Mouse (Mus musculus) right cerebral cortex, postnatal 25 days (tissue): ENCODE data around the gene Fam171a2.

ENCODE experiments used
- DNase-seq: peaks from one replicate; pipeline ENCODE4 v3.0.0; 2022

Gene Fam171a2

GRCm38 (mm10) chr11:102447497-102447896 lies at the start of gene Fam171a2:
TSS of gene Fam171a2 (minus strand) at chr11:102447682.
- DNase-seq = peak; percentile 84

DNA sequence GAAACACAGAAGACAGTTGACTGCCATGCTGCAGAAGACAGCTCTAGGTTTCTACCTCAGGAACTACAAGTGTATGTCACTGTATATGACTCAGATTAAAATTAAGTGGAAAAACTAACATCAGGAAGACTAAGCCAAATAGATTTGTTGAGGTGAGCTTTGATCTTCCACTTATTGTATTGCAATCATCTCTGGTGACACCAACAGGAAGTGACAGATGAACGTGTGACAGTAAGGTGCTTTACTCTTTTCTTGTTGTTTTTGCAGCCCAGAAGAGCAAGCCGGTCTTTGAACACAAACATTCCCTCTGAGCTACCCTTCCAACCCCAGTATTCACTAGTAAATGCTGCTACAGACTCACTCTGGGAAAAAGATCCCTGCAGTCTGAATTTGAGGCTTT lies 49.2 kb upstream of the Fam171a2 start:
- DNase-seq = no peak

DNA sequence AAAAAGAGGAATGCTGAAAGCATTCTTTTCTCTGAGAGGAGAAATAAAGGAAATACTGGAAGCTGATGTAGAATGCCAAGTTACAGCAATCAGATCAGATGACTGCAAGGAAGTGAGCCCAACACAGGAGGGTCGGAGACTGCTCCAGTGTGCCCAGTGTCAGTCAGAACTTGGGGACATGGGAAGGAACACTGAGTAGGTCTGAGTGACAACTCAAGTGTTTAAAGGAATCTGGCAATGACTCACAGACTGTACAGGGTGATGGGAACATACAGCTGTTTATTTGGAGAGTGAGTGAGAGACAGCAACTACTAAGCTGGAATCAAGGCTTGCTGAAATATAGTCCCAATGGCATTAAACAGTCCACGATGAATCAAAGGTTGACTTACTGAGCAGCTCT lies 48.7 kb upstream of the Fam171a2 start:
- DNase-seq = no peak

DNA sequence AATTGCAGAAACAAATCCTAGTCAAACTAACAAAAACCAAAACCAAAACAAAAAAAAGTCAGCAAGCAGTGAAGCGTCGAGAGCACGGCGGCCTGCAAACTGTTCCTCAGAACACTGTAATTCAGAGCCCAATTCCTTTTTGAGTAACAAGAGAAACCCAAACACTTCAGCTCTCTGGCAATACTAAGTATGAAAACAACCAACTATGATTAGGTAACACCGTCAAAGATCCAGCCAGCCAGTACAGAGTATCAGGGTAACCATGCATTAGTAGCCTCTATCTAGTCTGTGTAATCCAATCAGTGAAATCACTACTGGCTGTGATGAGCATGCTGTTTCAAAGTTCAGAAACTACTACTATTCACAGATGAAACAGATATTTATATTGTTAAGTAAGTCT lies 48.3 kb upstream of the Fam171a2 start:
- no peak for DNase-seq

DNA sequence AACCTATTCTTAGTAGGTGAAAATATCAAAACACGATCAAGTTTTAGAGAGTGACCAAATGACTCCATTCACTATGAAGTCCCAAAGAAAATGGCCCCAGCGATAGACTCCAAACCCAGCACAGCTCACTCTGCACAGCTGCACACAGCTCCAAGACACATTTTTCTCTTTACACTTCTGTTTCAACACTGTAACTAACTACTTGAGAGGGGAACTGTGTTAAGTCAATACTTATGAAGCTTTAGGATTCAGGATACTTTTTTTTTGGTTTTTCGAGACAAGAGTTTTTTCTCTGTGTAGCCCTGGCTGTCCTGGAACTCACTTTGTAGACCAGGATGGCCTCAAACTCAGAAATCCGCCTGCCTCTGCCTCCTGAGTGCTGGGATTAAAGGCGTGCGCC lies 47.6 kb upstream of the Fam171a2 start:
- DNase-seq = no peak

GRCm38 (mm10) chr11:102494063-102494650 lies 46.7 kb upstream of the Fam171a2 start:
- DNase-seq = no peak

GRCm38 (mm10) chr11:102493241-102493640 lies 45.8 kb upstream of the Fam171a2 start:
- DNase-seq = no peak

- no peak for DNase-seq
Observed at GRCm38 (mm10) chr11:102487901-102488300, 40.4 kb upstream of the Fam171a2 start.

GRCm38 (mm10) chr11:102486733-102487386 lies 39.4 kb upstream of the Fam171a2 start:
- DNase-seq = no peak

- DNase-seq = no peak
Observed at GRCm38 (mm10) chr11:102481779-102482178, 34.3 kb upstream of the Fam171a2 start.

DNA sequence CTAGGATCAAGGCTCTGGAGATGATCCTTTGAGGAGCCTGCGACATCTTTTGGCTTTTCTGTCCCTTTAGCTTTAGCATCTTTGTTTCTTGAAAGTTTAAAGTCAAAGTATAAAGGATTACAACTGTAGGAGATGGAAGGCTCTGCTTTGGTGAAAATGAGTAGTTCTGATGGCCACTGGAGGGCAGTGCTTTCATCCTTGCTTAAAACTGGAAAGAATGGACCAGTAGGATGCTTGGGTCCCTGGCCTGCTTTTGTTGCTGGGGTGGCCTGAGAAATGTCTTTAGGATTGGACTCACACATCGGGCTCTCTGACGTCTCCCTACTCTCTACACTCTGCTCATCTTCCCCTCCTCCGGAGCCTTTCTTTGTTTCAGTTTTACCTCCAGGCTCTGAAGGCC lies 33.4 kb upstream of the Fam171a2 start:
- no peak for DNase-seq

- no peak for DNase-seq
Observed at GRCm38 (mm10) chr11:102480111-102480510, 32.6 kb upstream of the Fam171a2 start.

DNA sequence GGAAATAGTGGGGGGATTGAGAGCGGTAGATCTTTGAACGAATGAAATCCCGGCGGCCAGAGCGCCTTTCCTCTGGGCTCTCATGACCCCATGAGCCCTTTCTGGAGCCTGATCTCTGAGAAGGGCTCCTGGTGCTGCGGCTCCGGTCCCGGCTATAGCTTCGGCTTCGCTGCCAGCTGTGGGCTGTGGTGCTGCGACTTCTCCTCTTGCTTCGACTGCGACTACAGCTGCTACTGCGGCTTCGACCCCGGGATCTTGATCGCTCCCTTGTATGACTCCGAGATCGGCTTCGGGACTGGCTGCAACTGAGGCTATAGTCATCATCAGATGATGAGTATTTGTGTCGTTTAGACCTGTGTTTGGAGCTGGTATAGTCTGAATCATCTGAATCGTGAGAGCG lies 32.1 kb upstream of the Fam171a2 start:
- no peak for DNase-seq

DNA sequence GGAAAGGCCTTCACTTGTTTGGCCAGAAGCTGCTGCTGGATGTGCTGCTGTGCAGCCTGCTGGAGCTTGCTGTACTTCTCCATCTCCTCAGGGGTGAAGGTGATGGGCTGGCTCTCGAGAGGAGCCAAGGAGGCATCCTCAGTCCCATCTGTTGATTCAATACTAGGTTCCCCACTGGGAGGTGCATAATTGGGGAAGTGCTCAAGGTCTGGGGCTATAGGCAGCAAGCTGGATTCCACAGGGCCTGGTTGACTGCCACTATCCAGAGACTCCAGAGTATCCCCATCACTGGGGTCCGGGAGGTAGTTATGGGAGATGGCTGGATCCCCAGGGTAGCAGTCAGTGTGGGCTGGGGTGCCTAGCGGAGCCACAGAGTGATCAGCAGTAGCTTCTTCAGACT lies 31.2 kb upstream of the Fam171a2 start:
- DNase-seq = no peak

DNA sequence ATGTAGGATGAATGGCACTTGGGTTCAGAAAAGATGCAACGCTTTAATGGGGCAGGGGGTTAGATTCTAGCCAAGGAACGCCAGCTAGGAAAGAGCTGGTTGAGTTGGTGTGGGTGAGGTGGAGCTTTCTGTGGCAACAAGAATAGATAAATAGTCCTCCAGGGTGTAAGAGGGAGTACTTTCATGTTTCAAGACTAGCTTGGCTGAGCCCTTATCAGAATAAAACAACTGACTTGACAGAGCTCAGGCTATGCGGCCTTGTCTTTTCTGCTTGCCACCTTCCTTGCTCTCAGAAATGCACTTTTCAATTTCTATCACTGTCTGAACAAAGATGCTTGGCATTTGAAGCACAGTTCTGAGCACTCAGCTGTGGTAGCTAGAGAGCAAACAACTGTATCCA lies 27.5 kb upstream of the Fam171a2 start:
- no peak for DNase-seq

- DNase-seq = no peak
Observed at GRCm38 (mm10) chr11:102469648-102470357, 22.3 kb upstream of the Fam171a2 start, which contains the start of gene Itga2b. TSS of gene Itga2b (minus strand) at chr11:102470122.

DNA sequence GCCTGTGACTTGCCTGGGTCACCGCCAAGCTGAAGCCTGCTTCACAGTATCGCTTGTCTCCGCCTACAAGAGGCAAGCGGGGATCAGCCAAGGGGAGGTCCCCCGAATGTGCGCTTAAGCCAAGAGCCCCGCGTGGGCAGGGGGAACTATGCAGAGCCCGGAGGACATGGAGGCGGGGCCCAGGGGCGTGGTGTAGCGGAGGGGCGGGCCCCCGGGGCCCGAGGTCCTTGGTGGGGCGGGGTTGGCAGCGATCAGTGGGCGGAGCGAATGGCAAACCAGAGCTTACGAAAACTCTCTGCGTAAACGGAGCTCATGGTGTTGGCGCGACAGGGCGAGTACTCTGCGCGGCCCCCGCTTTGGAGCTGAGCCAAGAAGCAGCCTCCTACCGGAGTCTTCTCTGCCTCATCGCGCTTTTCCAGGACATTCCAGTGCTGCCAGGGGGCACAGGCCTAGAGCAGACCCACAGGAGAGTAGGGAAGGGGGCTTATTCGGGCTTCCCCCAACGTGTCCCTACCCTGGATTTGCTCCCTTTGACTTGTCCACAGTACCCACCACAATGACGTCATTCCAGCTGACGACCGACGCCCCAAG lies 19.7 kb upstream of the Fam171a2 start:
- peak; percentile 89 for DNase-seq

DNA sequence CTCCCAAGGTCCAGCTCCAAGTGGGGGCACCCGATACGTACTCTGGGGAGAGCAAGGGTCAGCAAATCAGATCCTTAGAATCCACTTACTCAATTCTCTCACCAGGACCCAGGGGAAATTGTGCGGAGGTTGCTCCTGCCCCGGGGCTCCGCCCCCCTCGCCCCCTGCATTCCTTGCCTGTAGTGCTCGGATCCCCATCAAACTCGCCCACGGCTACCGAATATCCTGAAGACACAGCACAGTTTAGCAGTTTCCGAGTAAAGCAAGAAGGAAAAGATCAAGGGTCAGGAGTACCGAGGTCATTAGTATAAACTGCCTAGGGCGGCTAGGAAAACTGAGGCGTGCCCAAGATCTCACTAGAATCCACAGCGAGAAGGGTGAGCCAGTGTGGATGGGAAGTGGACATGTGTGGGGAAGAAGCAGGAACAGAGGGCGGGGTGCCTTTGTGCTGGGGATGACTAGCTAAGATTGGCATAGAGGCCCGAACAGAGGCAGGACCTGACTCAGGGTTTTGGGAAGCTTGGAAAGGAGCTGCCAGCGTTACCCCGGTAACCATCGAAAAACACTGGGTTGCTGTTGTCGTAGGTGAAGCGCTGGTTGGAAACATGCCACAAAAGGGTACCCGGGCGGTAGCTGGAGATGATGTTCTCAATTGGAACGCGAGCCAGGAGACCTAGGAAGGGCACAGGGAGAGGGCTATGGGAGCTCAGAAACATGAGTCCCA lies 18.4 kb upstream of the Fam171a2 start:
- DNase-seq = peak; percentile 63

DNA sequence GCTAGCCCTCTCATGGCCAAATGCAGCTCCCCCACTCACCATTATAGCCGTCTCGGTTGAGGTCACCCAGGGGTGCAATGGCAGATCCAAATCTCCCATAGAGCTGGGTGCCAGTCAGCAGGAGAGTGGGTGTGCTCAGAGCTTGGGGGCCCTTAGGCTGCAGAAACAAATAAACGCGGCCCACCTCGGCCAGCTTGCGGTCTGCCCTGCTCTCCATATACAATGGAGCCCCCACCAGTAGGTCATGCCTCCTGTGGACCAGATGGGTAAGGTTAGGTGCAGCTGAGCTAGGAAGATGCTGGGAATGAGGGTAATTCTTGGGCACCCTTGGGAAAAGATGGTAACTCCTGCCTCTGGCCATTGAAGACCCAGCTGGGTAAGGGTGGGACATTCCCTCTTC lies 17.4 kb upstream of the Fam171a2 start:
- DNase-seq = no peak

GRCm38 (mm10) chr11:102461764-102462163 lies 14.3 kb upstream of the Fam171a2 start:
- DNase-seq = no peak

- no peak for DNase-seq
Observed at GRCm38 (mm10) chr11:102460541-102460940, 13.1 kb upstream of the Fam171a2 start.

DNA sequence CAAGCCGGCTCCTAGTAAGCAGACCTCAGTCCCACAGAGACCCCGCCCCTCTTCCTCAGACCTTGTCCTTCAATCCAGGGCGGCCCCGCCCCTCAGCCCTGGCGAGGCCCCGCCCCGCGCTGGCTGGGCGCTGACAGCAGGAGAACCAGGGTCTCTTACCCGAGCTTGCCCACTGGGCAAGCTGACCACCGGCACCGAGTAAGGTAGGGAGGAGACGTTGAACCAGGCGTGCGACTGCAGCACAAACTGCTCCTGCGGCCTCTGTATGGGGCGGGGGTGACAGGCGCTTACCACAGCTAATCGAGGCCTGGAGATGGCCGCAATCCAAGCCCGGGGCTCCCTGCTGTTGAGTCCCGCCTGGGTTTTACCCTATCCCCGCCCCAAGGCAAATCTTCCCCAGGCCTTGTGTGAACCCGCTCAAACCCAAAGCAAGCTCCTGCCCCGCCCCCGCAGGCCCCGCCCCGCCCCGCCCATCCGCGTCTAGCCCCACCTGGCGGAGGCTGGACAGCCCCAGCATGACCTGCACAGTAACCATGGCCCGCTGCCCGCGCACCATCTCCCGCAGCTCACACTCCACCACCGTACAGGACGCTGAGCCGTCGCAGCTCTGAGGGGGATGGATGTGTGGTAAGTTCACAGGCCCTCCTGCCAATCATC lies 8.4 kb upstream of the Fam171a2 start:
- no peak for DNase-seq

DNA sequence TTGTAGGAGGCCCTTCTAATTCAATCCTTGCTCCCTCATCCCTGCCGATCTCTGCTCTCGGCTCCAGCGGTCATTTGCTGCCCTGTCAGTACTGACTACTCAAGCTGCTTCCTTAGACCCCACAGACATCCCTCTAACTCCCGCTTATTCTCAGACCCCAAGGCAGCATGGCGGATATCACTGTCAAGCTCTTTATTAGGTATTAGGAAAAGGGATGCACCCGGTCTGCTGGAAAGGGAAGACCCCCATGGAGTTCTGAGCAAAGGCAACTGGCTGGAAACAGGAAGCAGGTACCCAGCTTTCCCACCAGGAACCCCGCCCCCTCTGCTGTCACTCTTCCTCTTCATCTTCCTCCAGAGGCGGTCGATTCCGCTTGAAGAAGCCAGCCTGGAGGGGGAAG lies 5.6 kb upstream of the Fam171a2 start:
- no peak for DNase-seq
